Mouse (Mus musculus): Measurements from ENCODE around the gene Gm20671. TPM values are rescaled to one million over a fixed set of nuclear protein-coding genes. Genes with fewer than 3 reads are reported as not detected.
"Not testable (repeated sequence)": the region's sequence is repeated elsewhere in the genome, so short reads cannot be mapped to it uniquely, and the experiment has no call there.

Gm20671 gene
- polyA plus RNA-seq, 1 experiment = 26.3 TPM

DNA sequence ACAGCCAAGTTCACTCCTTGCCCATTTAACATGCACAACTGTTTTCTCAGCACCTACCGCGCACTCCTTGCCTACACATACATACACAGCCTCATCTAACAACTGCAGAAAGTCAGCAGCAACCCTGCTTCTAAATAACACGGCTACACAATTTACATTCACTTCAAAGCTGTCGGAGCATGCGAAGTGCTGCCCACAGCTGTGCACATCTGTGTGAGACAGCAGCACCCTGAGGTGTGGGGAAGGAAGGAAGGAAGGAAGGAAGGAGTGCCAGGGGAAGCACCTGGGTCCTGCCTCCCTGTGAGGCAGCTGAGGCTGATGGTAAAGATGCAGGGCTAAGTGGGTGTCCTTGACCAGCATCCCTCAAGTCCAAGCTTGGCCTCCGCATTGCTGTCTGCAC, 78.0 kb downstream of the Gm20671 start:
- Histone ChIP-seq H3K4me1 (replicated peaks; ENCODE audit: control insufficient read depth, insufficient read depth, low read length) (peaks cover 34% of the 10 kb centered on the region), H3K27me3 (ENCODE audit: control insufficient read depth, insufficient read depth, low read length) (no peaks in the 10 kb centered on the region), H3K4me3 (ENCODE audit: control insufficient read depth, insufficient read depth, low read length) (no peak overlapping the region), H3K27ac (ENCODE audit: control insufficient read depth, insufficient read depth, low read length) (no peak overlapping the region), H3K36me3 (ENCODE audit: control insufficient read depth, insufficient read depth, low read length) (no peaks in the 10 kb centered on the region)
- 45% methylated on average over 6 of the region's 6 CpGs for WGBS
- TF ChIP-seq CTCF (IDR thresholded peaks at IDR 0.05; ENCODE audit: borderline replicate concordance, control insufficient read depth, extremely low read depth, insufficient read depth, low read length, poor library complexity) (no peak), POLR2A (IDR thresholded peaks at IDR 0.05; ENCODE audit: control insufficient read depth, extremely low read depth, insufficient read depth, low read length, poor library complexity) (no peak)
- DNase-seq = peak; percentile 56

DNA sequence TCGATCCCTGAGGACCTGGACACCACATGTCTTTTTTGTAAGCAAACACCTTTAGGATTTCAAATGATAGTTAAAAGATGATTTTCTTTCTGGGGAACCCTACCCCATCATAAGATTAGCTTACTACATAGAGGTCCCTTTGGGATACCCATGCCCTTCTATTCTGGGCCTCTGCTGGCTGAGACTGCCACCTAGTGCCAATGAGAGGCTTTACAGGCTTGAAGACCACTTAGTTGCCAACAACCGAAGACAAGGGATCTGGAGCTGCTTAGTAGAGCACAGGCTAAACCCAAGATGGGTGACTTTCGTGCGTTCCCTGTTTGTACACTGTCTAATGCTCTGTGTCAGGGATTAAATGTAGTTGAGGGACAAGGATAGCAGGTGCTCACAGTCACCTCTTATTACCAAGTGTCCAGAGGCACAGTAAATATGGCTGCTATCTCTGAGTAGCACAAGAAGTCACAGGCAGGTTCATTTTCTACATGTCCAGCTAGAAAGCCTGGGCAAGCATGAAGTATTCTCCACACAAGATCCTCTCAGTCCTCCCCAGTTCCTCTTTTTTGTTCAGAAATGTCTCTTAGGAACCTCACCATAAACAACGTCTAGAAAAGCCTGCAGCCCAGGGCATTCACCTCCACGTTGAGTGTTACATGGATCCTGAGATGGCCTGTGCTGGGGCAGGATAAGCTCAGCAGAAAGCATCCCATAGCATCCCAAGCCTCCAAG, 79.1 kb downstream of the Gm20671 start:
- Histone ChIP-seq H3K4me1 (replicated peaks; ENCODE audit: control insufficient read depth, insufficient read depth, low read length) (peaks cover 41% of the 10 kb centered on the region), H3K27ac (ENCODE audit: control insufficient read depth, insufficient read depth, low read length) (no peak overlapping the region), H3K36me3 (ENCODE audit: control insufficient read depth, insufficient read depth, low read length) (no peaks in the 10 kb centered on the region), H3K27me3 (ENCODE audit: control insufficient read depth, insufficient read depth, low read length) (no peaks in the 10 kb centered on the region), H3K4me3 (ENCODE audit: control insufficient read depth, insufficient read depth, low read length) (no peak overlapping the region)
- TF ChIP-seq POLR2A (IDR thresholded peaks at IDR 0.05; ENCODE audit: control insufficient read depth, extremely low read depth, insufficient read depth, low read length, poor library complexity) (no peak), CTCF (IDR thresholded peaks at IDR 0.05; ENCODE audit: borderline replicate concordance, control insufficient read depth, extremely low read depth, insufficient read depth, low read length, poor library complexity) (no peak)
- whole genome bisulfite sequencing = 59% methylated on average over 6 of the region's 6 CpGs
- DNase-seq = peak; percentile 57

DNA sequence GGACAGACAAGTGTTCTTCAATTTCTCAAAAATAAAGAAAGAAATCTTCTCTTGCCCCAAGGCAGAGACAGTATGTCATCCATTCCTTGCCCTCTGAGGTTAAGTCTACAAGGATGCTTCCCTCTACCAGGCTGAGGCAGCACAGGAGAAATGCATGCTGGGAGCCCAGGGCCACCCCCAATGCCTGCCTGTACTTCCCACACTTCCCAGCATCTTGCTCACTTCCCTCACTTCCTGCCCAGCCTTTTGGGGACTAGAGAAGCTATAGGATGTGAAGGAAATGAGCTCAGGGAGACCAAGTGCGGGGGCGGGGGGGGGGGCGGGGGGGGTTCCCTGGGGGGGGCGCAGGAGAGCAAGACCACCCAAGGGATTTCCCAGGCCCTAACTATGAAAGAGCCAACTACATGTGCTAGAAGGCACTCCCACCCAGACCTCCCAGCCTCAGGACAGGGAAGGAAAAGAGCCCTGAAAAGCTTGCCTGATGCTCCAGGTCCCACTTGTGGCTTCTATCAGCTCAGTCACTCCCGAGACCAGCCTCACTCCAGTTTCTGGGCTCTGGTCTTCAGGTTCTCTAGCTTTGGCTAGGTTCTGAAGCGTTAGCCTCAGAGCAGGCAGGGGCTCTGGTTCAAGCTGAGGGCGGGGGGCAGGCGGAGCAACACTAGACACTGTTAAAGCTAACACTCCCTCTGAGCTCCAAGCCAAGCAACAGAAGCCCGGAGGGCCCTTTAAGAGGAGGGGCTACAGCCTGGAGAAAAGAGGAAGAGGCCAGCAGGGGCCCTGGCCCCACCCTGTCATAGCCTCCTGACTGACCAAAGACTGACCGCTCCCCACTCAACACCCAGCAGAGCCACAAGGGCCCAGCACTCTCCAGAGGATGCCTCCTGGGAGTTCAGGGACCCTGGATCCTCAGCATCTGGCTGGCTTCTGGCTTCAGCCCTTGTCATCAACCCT, 80.9 kb downstream of the Gm20671 start:
- WGBS = 44% methylated on average over 7 of the region's 10 CpGs

DNA sequence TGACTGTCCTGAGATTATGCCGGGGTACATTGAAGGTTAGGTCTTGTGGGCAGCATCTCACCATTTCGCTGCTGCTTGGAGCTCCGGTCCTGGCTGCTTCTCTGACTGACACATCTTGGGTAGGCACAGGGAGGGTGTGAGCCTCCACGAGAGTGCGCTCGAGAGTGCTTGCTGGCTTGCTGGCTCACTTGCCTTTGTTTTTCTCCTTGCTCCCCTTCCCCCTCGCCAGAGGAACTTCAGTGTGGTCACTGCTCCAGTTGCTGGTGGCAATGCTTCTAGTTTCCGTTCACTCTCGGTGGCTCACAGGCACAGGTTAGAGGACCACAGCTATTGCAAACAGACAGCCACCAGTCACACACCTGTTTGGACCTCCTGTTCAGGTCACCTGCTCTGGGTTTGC, 84.8 kb downstream of the Gm20671 start:
- Histone ChIP-seq H3K4me3 (ENCODE audit: control insufficient read depth, insufficient read depth, low read length) (no peak overlapping the region), H3K36me3 (ENCODE audit: control insufficient read depth, insufficient read depth, low read length) (no peaks in the 10 kb centered on the region), H3K4me1 (replicated peaks; ENCODE audit: control insufficient read depth, insufficient read depth, low read length) (peaks cover 19% of the 10 kb centered on the region), H3K27me3 (ENCODE audit: control insufficient read depth, insufficient read depth, low read length) (no peaks in the 10 kb centered on the region), H3K27ac (ENCODE audit: control insufficient read depth, insufficient read depth, low read length) (no peak overlapping the region)
- peak; percentile 25 for DNase-seq
- TF ChIP-seq CTCF (IDR thresholded peaks at IDR 0.05; ENCODE audit: borderline replicate concordance, control insufficient read depth, extremely low read depth, insufficient read depth, low read length, poor library complexity) (no peak), POLR2A (IDR thresholded peaks at IDR 0.05; ENCODE audit: control insufficient read depth, extremely low read depth, insufficient read depth, low read length, poor library complexity) (no peak)
- WGBS = 31% methylated on average over 9 of the region's 9 CpGs

More for the DNA sequence above, 80.9 kb downstream of the Gm20671 start:
- no peak overlapping the region for H3K4me3 ChIP-seq (ENCODE audit: control insufficient read depth, insufficient read depth, low read length)
- H3K4me1 ChIP-seq (replicated peaks; ENCODE audit: control insufficient read depth, insufficient read depth, low read length) = peaks cover 35% of the 10 kb centered on the region
- H3K36me3 ChIP-seq (ENCODE audit: control insufficient read depth, insufficient read depth, low read length) = no peaks in the 10 kb centered on the region
- no peak overlapping the region for H3K27ac ChIP-seq (ENCODE audit: control insufficient read depth, insufficient read depth, low read length)
- H3K27me3 ChIP-seq (ENCODE audit: control insufficient read depth, insufficient read depth, low read length) = no peaks in the 10 kb centered on the region
- DNase-seq = peak; percentile 19
- TF ChIP-seq POLR2A (IDR thresholded peaks at IDR 0.05; ENCODE audit: control insufficient read depth, extremely low read depth, insufficient read depth, low read length, poor library complexity) (no peak), CTCF (IDR thresholded peaks at IDR 0.05; ENCODE audit: borderline replicate concordance, control insufficient read depth, extremely low read depth, insufficient read depth, low read length, poor library complexity) (no peak)

DNA sequence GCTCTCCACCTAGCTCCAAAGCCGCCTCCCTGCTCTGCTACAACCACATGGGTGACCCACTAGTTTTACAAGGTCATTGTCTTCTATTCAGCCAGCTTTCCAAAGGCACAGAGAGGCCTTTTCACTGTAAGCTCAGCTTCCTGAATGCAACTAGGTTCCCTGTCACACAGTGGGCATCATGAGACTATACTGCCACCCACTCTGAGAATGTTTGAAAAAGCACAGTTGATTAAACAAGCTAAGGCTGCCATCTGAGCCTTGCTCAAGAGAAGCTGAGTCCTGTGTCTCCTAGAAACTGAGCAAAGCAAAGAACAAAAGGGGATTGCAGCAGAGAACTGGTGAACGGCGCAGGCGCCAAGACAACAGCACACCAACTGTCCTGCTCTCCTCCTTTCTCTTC, 85.5 kb downstream of the Gm20671 start:
- not testable (repeated sequence) for H3K27ac ChIP-seq (ENCODE audit: control insufficient read depth, insufficient read depth, low read length); H3K36me3 ChIP-seq (ENCODE audit: control insufficient read depth, insufficient read depth, low read length); H3K27me3 ChIP-seq (ENCODE audit: control insufficient read depth, insufficient read depth, low read length); DNase-seq; H3K4me3 ChIP-seq (ENCODE audit: control insufficient read depth, insufficient read depth, low read length)
- peaks cover 19% of the 10 kb centered on the region for H3K4me1 ChIP-seq (replicated peaks; ENCODE audit: control insufficient read depth, insufficient read depth, low read length)
- 96% methylated on average over 4 of the region's 4 CpGs for WGBS

DNA sequence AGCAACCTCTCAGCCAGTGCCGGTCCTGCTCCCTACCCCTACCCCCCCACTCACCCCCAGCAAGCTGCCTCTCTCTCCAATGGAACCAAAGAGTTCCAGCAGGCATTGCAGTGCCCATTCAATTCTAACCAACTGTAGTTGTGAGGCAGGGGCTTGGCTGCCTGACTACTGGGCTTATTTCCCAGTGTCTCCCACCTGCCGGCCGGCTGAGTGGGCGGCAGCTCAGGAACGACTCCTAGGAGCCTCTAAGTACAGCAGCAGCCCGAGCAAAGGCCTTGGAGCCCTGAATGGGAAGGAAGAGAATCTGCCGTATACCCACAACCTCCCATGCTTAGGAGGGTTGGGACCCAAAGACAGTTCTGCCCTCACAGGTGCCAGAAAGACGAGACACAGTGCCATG, 86.1 kb downstream of the Gm20671 start:
- H3K27ac ChIP-seq (ENCODE audit: control insufficient read depth, insufficient read depth, low read length); H3K27me3 ChIP-seq (ENCODE audit: control insufficient read depth, insufficient read depth, low read length); DNase-seq; H3K36me3 ChIP-seq (ENCODE audit: control insufficient read depth, insufficient read depth, low read length); H3K4me3 ChIP-seq (ENCODE audit: control insufficient read depth, insufficient read depth, low read length): not testable (repeated sequence)
- H3K4me1 ChIP-seq (replicated peaks; ENCODE audit: control insufficient read depth, insufficient read depth, low read length) = peaks cover 19% of the 10 kb centered on the region
- WGBS = 91% methylated on average over 8 of the region's 8 CpGs

Data from thymus, adult 2 months (tissue).